Mouse (Mus musculus): ENCODE results near the gene Fam120b.

DNA sequence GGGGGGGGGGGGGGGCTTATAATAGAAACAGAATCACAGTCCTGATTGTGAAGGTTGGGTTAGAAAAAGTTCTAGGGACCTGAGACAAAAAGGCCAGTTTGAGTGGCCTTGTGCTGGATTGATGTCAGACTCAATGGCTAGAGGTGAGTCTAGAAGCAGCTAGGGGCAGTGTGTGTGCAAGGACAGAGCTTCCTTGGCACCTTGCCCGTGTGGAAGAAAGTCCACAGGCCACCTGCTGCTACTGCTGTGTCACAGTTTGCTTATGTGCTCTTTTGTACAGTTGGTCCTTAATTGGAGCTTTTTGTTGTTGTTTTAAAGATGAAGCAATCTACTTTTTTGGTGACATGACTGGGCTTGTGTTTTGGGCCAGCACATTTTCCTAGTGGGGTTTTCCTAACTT, 33.9 kb downstream of the Fam120b start:
- TF ChIP-seq CTCF (conservative IDR thresholded peaks at IDR 0.05; ENCODE audit: insufficient read depth, insufficient read length, low read depth, low read length) (peak; percentile 41; the same call in 1 of the 2 replicates), POLR2A (IDR thresholded peaks at IDR 0.05; ENCODE audit: low read depth, low read length) (no peak)

Measured in kidney, adult 2 months (tissue).